Mouse (Mus musculus) thymus, adult 2 months (tissue): ENCODE measurements around the gene Ets1.

Experiments used
- CTCF ChIP-seq: fragments of 200-500 bp; IDR thresholded peaks from 2 replicates; pipeline ENCODE4 v1.5.1; 2012; ENCODE audit warnings: mild to moderate bottlenecking, control low read depth, low read length, moderate library complexity, borderline replicate concordance; ENCODE audit not compliant: control insufficient read depth, poor library complexity, insufficient read depth; ENCODE audit errors: extremely low read depth
- POLR2A ChIP-seq: fragments of 200-500 bp; IDR thresholded peaks from 2 replicates; pipeline ENCODE4 v1.6.1; 2012; ENCODE audit warnings: mild to moderate bottlenecking, low read length, control low read depth, moderate library complexity; ENCODE audit not compliant: control insufficient read depth, poor library complexity, insufficient read depth; ENCODE audit errors: extremely low read depth

DNA sequence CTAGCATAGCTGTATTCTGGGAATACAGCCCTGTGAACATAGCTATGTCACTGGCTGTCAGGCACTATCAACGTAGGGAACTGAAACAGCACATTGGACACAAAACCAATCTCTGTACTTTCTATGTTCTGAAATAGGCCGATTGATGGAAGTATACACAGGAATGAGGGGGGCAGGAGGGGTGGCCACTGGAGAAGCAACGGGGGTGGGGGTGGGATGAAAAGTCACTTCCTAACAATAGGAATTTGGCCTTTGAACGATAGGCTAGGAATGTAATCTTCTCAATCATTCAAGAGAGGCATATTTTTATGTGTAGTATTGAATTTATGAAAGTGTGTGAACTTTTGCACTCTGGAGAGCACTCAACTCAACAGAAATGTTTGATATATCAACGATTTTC, 12.3 kb downstream of the Ets1 start:
- TF ChIP-seq CTCF (no peak), POLR2A (no peak)
